Mouse (Mus musculus) G1E (cell line): ENCODE measurements around the gene Grik4. TPM values are rescaled to one million over a fixed set of nuclear protein-coding genes. Genes with fewer than 3 reads are reported as not detected.

Experiments used
- ATAC-seq: 2 replicates; pipeline ENCODE4 v1.8.0; 2016; ENCODE audit warnings: mild to moderate bottlenecking; ENCODE audit not compliant: insufficient number of reproducible peaks, poor library complexity, low FRiP score, severe bottlenecking; ENCODE audit errors: extremely low read depth
- DNase-seq: peaks from one replicate; pipeline ENCODE4 v3.0.0; 2012; ENCODE audit warnings: low spot score
- H3K27me3 ChIP-seq: 2 replicates; pipeline ENCODE4 v1.6.1; 2012; ENCODE audit warnings: mild to moderate bottlenecking, low read length, inconsistent platforms; ENCODE audit not compliant: insufficient read depth
- H3K36me3 ChIP-seq: replicated peaks from 2 replicates; pipeline ENCODE3; 2012; ENCODE audit warnings: mild to moderate bottlenecking, inconsistent platforms
- H3K4me1 ChIP-seq: 2 replicates; pipeline ENCODE4 v1.6.1; 2012; ENCODE audit warnings: low read depth, low read length, inconsistent platforms, mixed read lengths; ENCODE audit not compliant: insufficient read depth
- H3K4me3 ChIP-seq: 2 replicates; pipeline ENCODE4 v1.5.1; 2012; ENCODE audit warnings: low read depth, mild to moderate bottlenecking, inconsistent platforms, low read length, moderate library complexity, mixed read lengths
- H3K9me3 ChIP-seq: replicated peaks from 2 replicates; pipeline ENCODE4 v1.6.1; 2012; ENCODE audit warnings: inconsistent platforms
- CTCF ChIP-seq: IDR thresholded peaks from 2 replicates; pipeline ENCODE4 v1.5.1; 2012; ENCODE audit warnings: low read depth, low read length, inconsistent platforms, mixed read lengths
- GATA1 ChIP-seq: IDR thresholded peaks from 2 replicates; pipeline ENCODE4 v1.6.1; 2012; ENCODE audit warnings: borderline replicate concordance, low read length, inconsistent platforms, mixed read lengths
- GATA2 ChIP-seq: IDR thresholded peaks from 2 replicates; pipeline ENCODE4 v1.6.1; 2012; ENCODE audit warnings: low read depth, low read length, inconsistent platforms, borderline replicate concordance
- POLR2AphosphoS5 ChIP-seq: IDR thresholded peaks from 2 replicates; pipeline ENCODE4 v1.6.1; 2012; ENCODE audit warnings: low read depth, low read length, inconsistent platforms; ENCODE audit not compliant: insufficient replicate concordance
- TAL1 ChIP-seq: conservative IDR thresholded peaks from 2 replicates; pipeline ENCODE4 v1.6.1; 2012; ENCODE audit warnings: low read depth, low read length, inconsistent platforms, mixed read lengths
- polyA plus RNA-seq: library from polyadenylated mRNA; stranded (reverse); fragments of >175 nt; gene quantifications from 2 replicates; pipeline ENCODE4 v1.2.3, GENCODE M21; 2012
- total RNA-seq, 2 experiments: library from RNA; stranded (forward) in 1 of 2; stranded (reverse) in 1 of 2; fragments of 200-1000 nt in 1 of 2; fragments of >200 nt in 1 of 2; fragmentation: Nextera tagmentation in 1 of 2; gene quantifications; 2 replicates each; pipeline ENCODE4 v1.2.3; 2014 to 2017

Gene Grik4
- total and polyA plus RNA-seq, 3 experiments, result under 0.01 TPM; not detected in 2

- Histone ChIP-seq H3K4me3 (no peak overlapping the region), H3K27me3 (peaks cover 2% of the 10 kb centered on the region; the same call in 1 of the 2 replicates), H3K4me1 (no peaks in the 10 kb centered on the region), H3K9me3 (peaks cover 18% of the 10 kb centered on the region), H3K36me3 (no peaks in the 10 kb centered on the region)
- ATAC-seq (no peak), DNase-seq (no peak)
- TF ChIP-seq CTCF (no peak), TAL1 (no peak), GATA1 (no peak), GATA2 (no peak)
Observed at GRCm38 (mm10) chr9:42742385-42742784, 201.9 kb downstream of the Grik4 start.

- Histone ChIP-seq H3K27me3 (peaks cover 2% of the 10 kb centered on the region; the same call in 1 of the 2 replicates), H3K4me1 (no peaks in the 10 kb centered on the region), H3K4me3 (no peak overlapping the region), H3K36me3 (no peaks in the 10 kb centered on the region), H3K9me3 (peaks cover 15% of the 10 kb centered on the region)
- DNase-seq, result no peak
- no peak for ATAC-seq
- no peak for TF ChIP-seq GATA1
Observed at GRCm38 (mm10) chr9:42736697-42737335, 207.5 kb downstream of the Grik4 start.

GRCm38 (mm10) chr9:42735086-42735485 is 209.2 kb downstream of the Grik4 start:
- Histone ChIP-seq H3K36me3 (no peaks in the 10 kb centered on the region), H3K4me3 (no peak overlapping the region), H3K9me3 (peaks cover 7% of the 10 kb centered on the region), H3K27me3 (peaks cover 2% of the 10 kb centered on the region; the same call in 1 of the 2 replicates), H3K4me1 (no peaks in the 10 kb centered on the region)
- TF ChIP-seq POLR2AphosphoS5, result no peak
- no peak for TF ChIP-seq TAL1
- TF ChIP-seq GATA1, result no peak
- no peak for TF ChIP-seq GATA2
- no peak for TF ChIP-seq CTCF
- DNase-seq, result no peak
- no peak for ATAC-seq

GRCm38 (mm10) chr9:42732731-42733318 is 211.5 kb downstream of the Grik4 start:
- DNase-seq (no peak), ATAC-seq (no peak)
- Histone ChIP-seq H3K4me3 (no peak overlapping the region), H3K36me3 (no peaks in the 10 kb centered on the region), H3K9me3 (peaks cover 4% of the 10 kb centered on the region), H3K4me1 (no peaks in the 10 kb centered on the region), H3K27me3 (no peaks in the 10 kb centered on the region)
- TF ChIP-seq GATA1, result no peak
- TF ChIP-seq POLR2AphosphoS5, result no peak
- TF ChIP-seq GATA2, result no peak
- TF ChIP-seq TAL1, result no peak
- TF ChIP-seq CTCF, result no peak

- DNase-seq (no peak), ATAC-seq (no peak)
- Histone ChIP-seq H3K4me3 (no peak overlapping the region), H3K36me3 (no peaks in the 10 kb centered on the region), H3K27me3 (no peaks in the 10 kb centered on the region), H3K4me1 (no peaks in the 10 kb centered on the region), H3K9me3 (peaks cover 9% of the 10 kb centered on the region)
- TF ChIP-seq TAL1, result no peak
- TF ChIP-seq GATA2, result no peak
- TF ChIP-seq CTCF, result no peak
- no peak for TF ChIP-seq GATA1
- no peak for TF ChIP-seq POLR2AphosphoS5
Observed at GRCm38 (mm10) chr9:42728472-42728871, 215.8 kb downstream of the Grik4 start.

- DNase-seq (no peak), ATAC-seq (no peak)
- Histone ChIP-seq H3K27me3 (no peaks in the 10 kb centered on the region), H3K4me1 (no peaks in the 10 kb centered on the region), H3K4me3 (no peak overlapping the region), H3K36me3 (no peaks in the 10 kb centered on the region), H3K9me3 (peaks cover 6% of the 10 kb centered on the region)
- TF ChIP-seq CTCF, result no peak
- TF ChIP-seq TAL1, result no peak
- no peak for TF ChIP-seq GATA1
- TF ChIP-seq POLR2AphosphoS5, result no peak
Observed at GRCm38 (mm10) chr9:42727661-42728060, 216.6 kb downstream of the Grik4 start.
